Mouse (Mus musculus): Measurements from ENCODE around the gene Calhm1. TPM values are rescaled to one million over a fixed set of nuclear protein-coding genes. Genes with fewer than 3 reads are reported as not detected.

Calhm1 gene
- total and polyA plus RNA-seq, 3 experiments, result 0.06 TPM; not detected in 2

DNA sequence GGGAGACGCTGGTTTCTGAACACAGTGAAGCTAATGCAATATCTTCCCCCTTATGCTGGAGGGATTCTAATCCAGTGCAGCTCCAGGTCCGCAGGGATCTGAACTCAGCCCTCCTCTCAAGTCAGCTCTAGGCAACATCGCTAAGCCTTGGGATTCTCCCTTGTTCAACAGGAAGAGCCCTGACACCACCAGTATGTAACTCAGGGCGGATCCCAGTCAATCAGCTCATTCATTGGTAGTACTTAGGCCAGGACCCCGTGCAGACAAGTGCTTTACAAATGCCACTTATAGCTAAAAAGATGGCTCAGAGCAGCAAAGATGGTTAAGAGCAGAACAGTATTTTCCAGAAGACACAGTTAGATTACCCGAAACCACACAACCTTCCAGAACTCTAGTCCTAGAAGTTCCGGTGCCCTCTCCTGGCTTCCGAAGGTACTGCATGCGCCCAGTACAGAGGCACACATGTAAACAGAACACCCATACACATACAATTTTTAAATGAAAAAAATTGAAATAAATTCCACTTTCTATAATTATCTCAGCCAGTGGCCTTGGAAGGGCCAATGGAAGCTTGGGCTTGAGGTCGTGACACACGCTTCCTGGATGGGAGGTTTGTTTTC, 24.8 kb upstream of the Calhm1 start (continued):
- TF ChIP-seq CHD2 (IDR thresholded peaks at IDR 0.05; ENCODE audit: low read length), result no peak
- TF ChIP-seq MXI1 (IDR thresholded peaks at IDR 0.05; ENCODE audit: low read depth, low read length), result peak; percentile 78
- no peak for TF ChIP-seq E2F4 (IDR thresholded peaks at IDR 0.05; ENCODE audit: borderline replicate concordance, low read depth, low read length)
- TF ChIP-seq RAD21 (IDR thresholded peaks at IDR 0.05; ENCODE audit: low read depth, low read length), result peak; percentile 84
- peak; percentile 64; the same call in 1 of the 2 replicates for TF ChIP-seq MYC (IDR thresholded peaks at IDR 0.05; ENCODE audit: low read depth, low read length)
- no peak for TF ChIP-seq ZKSCAN1 (IDR thresholded peaks at IDR 0.05; ENCODE audit: low read depth, low read length)
- TF ChIP-seq MAFK (IDR thresholded peaks at IDR 0.05; ENCODE audit: borderline replicate concordance, low read depth, low read length), result no peak
- TF ChIP-seq CTCF (IDR thresholded peaks at IDR 0.05 in 2 of 3, conservative IDR thresholded peaks at IDR 0.05 in 1 of 3; ENCODE audit: control insufficient read depth in 1 of 3, insufficient read depth in 1 of 3, low read depth in 2 of 3, low read length in 3 of 3, poor library complexity in 1 of 3, severe bottlenecking in 1 of 3), result peak; percentile 88 to 99 (median 96)
- no peak for TF ChIP-seq USF1 (IDR thresholded peaks at IDR 0.05; ENCODE audit: low read depth, low read length)
- no peak for TF ChIP-seq MEF2A (IDR thresholded peaks at IDR 0.05; ENCODE audit: extremely low read depth, insufficient replicate concordance, low read depth, low read length, poor library complexity, severe bottlenecking)
- no peak for TF ChIP-seq USF2 (IDR thresholded peaks at IDR 0.05; ENCODE audit: borderline replicate concordance in 1 of 2, insufficient read depth in 1 of 2, low read depth in 1 of 2, low read length in 2 of 2)

DNA sequence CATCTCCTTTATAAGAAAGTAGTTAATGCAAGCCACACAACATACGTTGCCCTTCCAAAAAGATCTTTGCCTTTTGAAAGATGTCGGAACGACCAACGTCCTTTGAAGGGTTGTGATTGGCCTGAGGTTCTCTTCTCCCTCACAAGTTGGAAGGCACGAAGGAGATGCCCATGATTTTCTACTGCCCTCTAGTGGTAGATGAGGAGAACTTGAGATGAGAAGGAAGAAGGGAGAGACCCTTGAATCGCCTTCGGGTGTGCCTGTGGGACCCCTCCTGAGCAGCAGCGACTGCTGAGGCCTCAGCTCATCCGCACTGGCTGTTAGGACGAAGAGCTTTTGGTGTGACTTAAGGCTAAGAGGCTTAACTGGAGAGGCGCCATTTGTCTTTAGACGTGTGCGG, 24.2 kb upstream of the Calhm1 start:
- Histone ChIP-seq H3K27ac (ENCODE audit: control insufficient read depth, low read depth, low read length) (peak overlapping the region; percentile 69), H3K9me3 (replicated peaks; ENCODE audit: insufficient read depth, low read length) (no peaks in the 10 kb centered on the region), H3K4me3 (ENCODE audit: control insufficient read depth in 1 of 2, insufficient read depth in 1 of 2, low read depth in 2 of 2, low read length in 2 of 2) (peak overlapping the region; percentile 59 to 73), H3K4me1 (ENCODE audit: control insufficient read depth in 1 of 2, insufficient read depth in 2 of 2, low read length in 2 of 2) (no peaks in the 10 kb centered on the region; a peak in 1 of 4 replicates), H3K36me3 (ENCODE audit: control insufficient read depth in 1 of 2, insufficient read depth in 2 of 2, low read length in 2 of 2) (peaks cover 0 to 3% of the 10 kb centered on the region in 2 experiments; a peak in 2 of 4 replicates), H3K79me2 (ENCODE audit: control insufficient read depth, insufficient read depth, low read length, poor library complexity) (no peaks in the 10 kb centered on the region; the same call in 1 of the 2 replicates), H3K9ac (ENCODE audit: control insufficient read depth, low read depth, low read length, poor library complexity, severe bottlenecking) (peak overlapping the region; percentile 66), H3K27me3 (ENCODE audit: control insufficient read depth in 1 of 2, insufficient read depth in 2 of 2, low read length in 2 of 2) (no peaks in the 10 kb centered on the region)
- TF ChIP-seq SIN3A (IDR thresholded peaks at IDR 0.05; ENCODE audit: low read length), result peak; percentile 54
- TF ChIP-seq UBTF (IDR thresholded peaks at IDR 0.05; ENCODE audit: borderline replicate concordance, insufficient read depth, low read depth, low read length), result no peak
- no peak for TF ChIP-seq MYC (IDR thresholded peaks at IDR 0.05; ENCODE audit: low read depth, low read length)
- peak; percentile 88 for TF ChIP-seq RAD21 (IDR thresholded peaks at IDR 0.05; ENCODE audit: low read depth, low read length)
- no peak for TF ChIP-seq MEF2A (IDR thresholded peaks at IDR 0.05; ENCODE audit: extremely low read depth, insufficient replicate concordance, low read depth, low read length, poor library complexity, severe bottlenecking)
- TF ChIP-seq CHD2 (IDR thresholded peaks at IDR 0.05; ENCODE audit: low read length), result no peak
- peak; percentile 74 for TF ChIP-seq SMC3 (IDR thresholded peaks at IDR 0.05; ENCODE audit: low read depth, low read length)
- TF ChIP-seq GABPA (IDR thresholded peaks at IDR 0.05; ENCODE audit: low read depth, low read length), result no peak
- peak; percentile 61 to 98 (median 93) for TF ChIP-seq CTCF (IDR thresholded peaks at IDR 0.05 in 2 of 3, conservative IDR thresholded peaks at IDR 0.05 in 1 of 3; ENCODE audit: control insufficient read depth in 1 of 3, insufficient read depth in 1 of 3, low read depth in 2 of 3, low read length in 3 of 3, poor library complexity in 1 of 3, severe bottlenecking in 1 of 3)
- no peak for TF ChIP-seq JUND (IDR thresholded peaks at IDR 0.05; ENCODE audit: low read depth, low read length)
- TF ChIP-seq RCOR1 (IDR thresholded peaks at IDR 0.05; ENCODE audit: low read depth, low read length), result no peak
- TF ChIP-seq E2F4 (IDR thresholded peaks at IDR 0.05; ENCODE audit: borderline replicate concordance, low read depth, low read length), result no peak
- TF ChIP-seq MAX (IDR thresholded peaks at IDR 0.05; ENCODE audit: low read length), result peak; percentile 57; the same call in 1 of the 2 replicates
- no peak for TF ChIP-seq ETS1 (IDR thresholded peaks at IDR 0.05; ENCODE audit: low read depth, low read length)
- TF ChIP-seq POLR2A (IDR thresholded peaks at IDR 0.05; ENCODE audit: control insufficient read depth in 1 of 2, insufficient read depth in 1 of 2, low read depth in 1 of 2, low read length in 2 of 2, poor library complexity in 1 of 2), result no peak
- no peak for TF ChIP-seq CHD1 (IDR thresholded peaks at IDR 0.05; ENCODE audit: low read depth, low read length)
- no peak for TF ChIP-seq MYB (IDR thresholded peaks at IDR 0.05; ENCODE audit: low read depth, low read length)
- no peak for TF ChIP-seq USF2 (IDR thresholded peaks at IDR 0.05; ENCODE audit: borderline replicate concordance in 1 of 2, insufficient read depth in 1 of 2, low read depth in 1 of 2, low read length in 2 of 2)
- no peak for TF ChIP-seq POLR2AphosphoS5 (IDR thresholded peaks at IDR 0.05; ENCODE audit: borderline replicate concordance, low read depth, low read length)
- no peak for TF ChIP-seq MAFK (IDR thresholded peaks at IDR 0.05; ENCODE audit: borderline replicate concordance, low read depth, low read length)
- TF ChIP-seq ZC3H11A (IDR thresholded peaks at IDR 0.05; ENCODE audit: low read depth, low read length), result peak; percentile 37
- DNase-seq (ENCODE audit: low read depth, low spot score), result peak; percentile 95

Measured in MEL (cell line).